Comparison of ENCODE assay signal across 8 mouse cellular contexts in genomic region chr17:43667290-43667843, GRCm38 (mm10). TPM values are rescaled to one million over a fixed set of nuclear protein-coding genes. Genes with fewer than 3 reads are reported as not detected.
A peak's percentile ranks its signal among the peaks of the same experiment; 100 is the strongest.
DNase-seq lines count a peak whose midpoint lies in the region; ATAC-seq and TF ChIP-seq lines count a peak whose summit lies in the region.

Gene Cyp39a1, plus strand, starts transcription at chr17:43667425.

- TF ChIP-seq CTCF in bone marrow macrophage, adult 2 months (IDR thresholded peaks at IDR 0.05; ENCODE audit: low read depth, low read length) = no peak

- WGBS in heart, embryonic 13.5 days = under 1% methylated on average over 17 of the region's 17 CpGs
- under 1% methylated on average over 17 of the region's 17 CpGs for WGBS in hindbrain, embryonic 11.5 days
- WGBS in midbrain, embryonic 11.5 days = under 1% methylated on average over 17 of the region's 17 CpGs

- H3K9ac ChIP-seq in heart, embryonic 13.5 days = peak within 1 kb of the TSS; percentile 89
- H3K9ac ChIP-seq in hindbrain, embryonic 11.5 days (ENCODE audit: low read depth, low read length) = peak within 1 kb of the TSS; percentile 90
- peak within 1 kb of the TSS; percentile 94 for H3K9ac ChIP-seq in midbrain, embryonic 11.5 days (ENCODE audit: low read length)

- no peak for TF ChIP-seq POLR2A in bone marrow macrophage, adult 2 months (IDR thresholded peaks at IDR 0.05; ENCODE audit: borderline replicate concordance, low read depth, low read length)

- H3K4me3 ChIP-seq in heart, embryonic 13.5 days = peak within 1 kb of the TSS; percentile 76
- peak within 1 kb of the TSS; percentile 69 for H3K4me3 ChIP-seq in bone marrow macrophage, adult 2 months (ENCODE audit: insufficient read depth, low read length)
- H3K4me3 ChIP-seq in hindbrain, embryonic 11.5 days (ENCODE audit: low read depth, low read length) = peak within 1 kb of the TSS; percentile 94
- peak within 1 kb of the TSS; percentile 88 for H3K4me3 ChIP-seq in midbrain, embryonic 11.5 days (ENCODE audit: low read depth, low read length)

- intact Hi-C loops in heart, postnatal 25 days (cut with DNase I) = no loop called here

- no peaks in the 10 kb centered on the region for H3K27me3 ChIP-seq in heart, embryonic 13.5 days (replicated peaks)
- no peaks in the 10 kb centered on the region for H3K27me3 ChIP-seq in hindbrain, embryonic 11.5 days (ENCODE audit: control insufficient read depth, insufficient read depth, low read length)
- no peaks in the 10 kb centered on the region for H3K27me3 ChIP-seq in midbrain, embryonic 11.5 days (ENCODE audit: control insufficient read depth, insufficient read depth, low read length)

- no peak for ATAC-seq in heart, embryonic 13.5 days (ENCODE audit: extremely low read depth, insufficient number of reproducible peaks, low FRiP score, low TSS enrichment)
- no peak; the same call in 1 of the 2 replicates for ATAC-seq in hindbrain, embryonic 11.5 days (ENCODE audit: low FRiP score)
- ATAC-seq in midbrain, embryonic 11.5 days (ENCODE audit: low FRiP score) = peak; percentile 4; the same call in 1 of the 2 replicates
- no peak for ATAC-seq in erythroid progenitor cell, adult 5-6 weeks (replicated peaks; ENCODE audit: low FRiP score, poor library complexity, severe bottlenecking)

- H3K36me3 ChIP-seq in heart, embryonic 13.5 days = no peaks in the 10 kb centered on the region
- no peaks in the 10 kb centered on the region for H3K36me3 ChIP-seq in hindbrain, embryonic 11.5 days (ENCODE audit: control insufficient read depth, insufficient read depth, low read length)
- no peaks in the 10 kb centered on the region for H3K36me3 ChIP-seq in midbrain, embryonic 11.5 days (ENCODE audit: control insufficient read depth, insufficient read depth, low read length)

- DNase-seq in heart, postnatal 25 days (ENCODE audit: low spot score) = no peak
- DNase-seq in hindbrain, embryonic 11.5 days (ENCODE audit: low spot score) = no peak
- peak; percentile 92 for DNase-seq in midbrain, embryonic 11.5 days (ENCODE audit: low spot score, missing footprints)
- DNase-seq in cerebellum, adult 8-10 months = no peak
- no peak for DNase-seq in urinary bladder, adult 2 months (ENCODE audit: low spot score)

- H3K27ac ChIP-seq in heart, embryonic 13.5 days (replicated peaks) = peak within 1 kb of the TSS; percentile 70
- H3K27ac ChIP-seq in bone marrow macrophage, adult 2 months (ENCODE audit: insufficient read depth, low read depth, low read length) = no peak within 1 kb of the TSS
- peak within 1 kb of the TSS; percentile 36; the same call in 1 of the 2 replicates for H3K27ac ChIP-seq in hindbrain, embryonic 11.5 days (ENCODE audit: low read depth, low read length)
- H3K27ac ChIP-seq in midbrain, embryonic 11.5 days (ENCODE audit: low read depth, low read length) = no peak within 1 kb of the TSS

- H3K4me1 ChIP-seq in heart, embryonic 13.5 days = peaks cover 25% of the 10 kb centered on the region
- H3K4me1 ChIP-seq in bone marrow macrophage, adult 2 months (ENCODE audit: control insufficient read depth, insufficient read depth, low read length) = peaks cover 3% of the 10 kb centered on the region; the same call in 1 of the 2 replicates
- H3K4me1 ChIP-seq in hindbrain, embryonic 11.5 days (replicated peaks; ENCODE audit: control insufficient read depth, insufficient read depth, low read length) = 0 out of 2 replicates have a peak, but pooled peaks cover 2% of the 10 kb centered on the region
- H3K4me1 ChIP-seq in midbrain, embryonic 11.5 days (ENCODE audit: control insufficient read depth, insufficient read depth, low read length) = peaks cover 12% of the 10 kb centered on the region

- peak within 1 kb of the TSS; percentile 83 for H3K4me2 ChIP-seq in heart, embryonic 13.5 days
- peak within 1 kb of the TSS; percentile 68 for H3K4me2 ChIP-seq in hindbrain, embryonic 11.5 days (replicated peaks; ENCODE audit: low read depth, low read length)
- H3K4me2 ChIP-seq in midbrain, embryonic 11.5 days = peak within 1 kb of the TSS; percentile 77

- H3K9me3 ChIP-seq in heart, embryonic 13.5 days = no peaks in the 10 kb centered on the region
- no peaks in the 10 kb centered on the region for H3K9me3 ChIP-seq in hindbrain, embryonic 11.5 days (ENCODE audit: control insufficient read depth, low read length)
- H3K9me3 ChIP-seq in midbrain, embryonic 11.5 days (ENCODE audit: control insufficient read depth, low read length) = no peaks in the 10 kb centered on the region

RNA-seq across cellular contexts. Expression of gene Cyp39a1, which starts in this region (rescaled TPM):
- 38.6 and 45.9 TPM in 2 replicates for polyA plus RNA-seq in heart, embryonic 13.5 days (2015; fragmentation: Nextera tagmentation; extraction: Ambion mirVana)
- total RNA-seq in heart, postnatal 25 days (2021) = 1 to 10 TPM; 4.4 to 4.8 TPM
- 1.3 and 1.8 TPM in 2 replicates for polyA plus RNA-seq in bone marrow macrophage, adult 2 months (2012; ENCODE audit: insufficient read depth, insufficient read length, missing spikeins)
- polyA plus RNA-seq in hindbrain, embryonic 11.5 days (2014; fragmentation: Nextera tagmentation; extraction: Ambion mirVana) = 28.9 and 30.9 TPM in 2 replicates
- polyA plus RNA-seq in midbrain, embryonic 11.5 days (2014; fragmentation: Nextera tagmentation; extraction: Ambion mirVana) = 31.4 and 37.0 TPM in 2 replicates
- polyA plus RNA-seq in urinary bladder, adult 2 months (2012; rRNA removed) = 9.9 and 10.5 TPM in 2 replicates
- 1.4 and 3.4 TPM in 2 replicates for total RNA-seq in erythroid progenitor cell, adult 5-6 weeks (2015; ENCODE audit: low replicate concordance)
- 0.13 TPM in 1 of 2 replicates, not detected in the other for total RNA-seq in erythroid progenitor cell, adult 5-6 weeks (2017; ENCODE audit: low replicate concordance)

Comparison
In these comparisons a context has a peak if more than half of its experiments do, and no peak if none do; other contexts are left out.
1. H3K27ac ChIP-seq: peak in heart, embryonic 13.5 days (single experiment) and hindbrain, embryonic 11.5 days (single experiment); none in bone marrow macrophage, adult 2 months (single experiment) and midbrain, embryonic 11.5 days (single experiment).
2. Peak in every context shown above with its lines, with median percentiles within 50 percentile points of each other: H3K4me2 ChIP-seq, H3K4me3 ChIP-seq and H3K9ac ChIP-seq.